Mouse (Mus musculus) neural tube, embryonic 15.5 days (tissue): ENCODE measurements around the gene Mapk3. TPM values are rescaled to one million over a fixed set of nuclear protein-coding genes. Genes with fewer than 3 reads are reported as not detected.
"Not testable (repeated sequence)": the region's sequence is repeated elsewhere in the genome, so short reads cannot be mapped to it uniquely, and the experiment has no call there.

Experiments used
- ATAC-seq: fragments of 200-750 bp; cut with Nextera tagmentation; 2 replicates; pipeline ENCODE4 v1.8.0; 2017; ENCODE audit warnings: mild to moderate bottlenecking, moderate TSS enrichment, moderate library complexity; ENCODE audit not compliant: low FRiP score
- H3K27ac ChIP-seq: fragments of 300-500 bp; sonication (generic); replicated peaks from 2 replicates; pipeline ENCODE4 v1.5.1; 2015; ENCODE audit warnings: mild to moderate bottlenecking, inconsistent platforms
- H3K27me3 ChIP-seq: fragments of 300-500 bp; sonication (generic); replicated peaks from 2 replicates; pipeline ENCODE4 v1.6.1; 2015; ENCODE audit warnings: inconsistent platforms
- H3K36me3 ChIP-seq: fragments of 300-500 bp; sonication (generic); 2 replicates; pipeline ENCODE4 v1.6.1; 2015; ENCODE audit warnings: inconsistent platforms
- H3K4me1 ChIP-seq: fragments of 300-500 bp; sonication (generic); 2 replicates; pipeline ENCODE4 v1.6.1; 2015; ENCODE audit warnings: inconsistent platforms
- H3K4me2 ChIP-seq: fragments of 300-500 bp; sonication (generic); 2 replicates; pipeline ENCODE4 v1.6.1; 2015; ENCODE audit warnings: inconsistent platforms, mild to moderate bottlenecking, moderate library complexity
- H3K4me3 ChIP-seq: fragments of 300-500 bp; sonication (generic); replicated peaks from 2 replicates; pipeline ENCODE4 v1.5.1; 2015; ENCODE audit warnings: mild to moderate bottlenecking, inconsistent platforms
- H3K9ac ChIP-seq: fragments of 300-500 bp; sonication (generic); replicated peaks from 2 replicates; pipeline ENCODE4 v1.6.1; 2015; ENCODE audit warnings: mild to moderate bottlenecking, inconsistent platforms
- H3K9me3 ChIP-seq: fragments of 300-500 bp; sonication (generic); replicated peaks from 2 replicates; pipeline ENCODE4 v1.6.1; 2016; ENCODE audit warnings: inconsistent platforms
- WGBS: fragments of 180-500 bp; shearing (Covaris S2); methylation state at CpG from one replicate; pipeline ENCODE4 v1.1.7; 2015; ENCODE audit warnings: mixed read lengths; 5-methylcytosine and 5-hydroxymethylcytosine counted together
- polyA plus RNA-seq: library from polyadenylated mRNA; unstranded; fragments of >200 nt; fragmentation: Nextera tagmentation; extraction: Ambion mirVana; gene quantifications from 2 replicates; pipeline ENCODE4 v1.2.1, GENCODE M21; 2015

The Mapk3 gene
- 104 and 105 TPM in 2 replicates for polyA plus RNA-seq

GRCm38 (mm10) chr7:126759050-126759671, at the start of gene Mapk3:
Gene Mapk3 (plus strand): TSS chr7:126759601.
- 2% methylated on average over 26 of the region's 38 CpGs for WGBS
- H3K9me3 ChIP-seq: no peaks in the 10 kb centered on the region
- ATAC-seq: peak; percentile 65
- peaks cover 12% of the 10 kb centered on the region for H3K36me3 ChIP-seq
- H3K27me3 ChIP-seq: no peaks in the 10 kb centered on the region
- H3K4me2 ChIP-seq: peak within 1 kb of the TSS; percentile 91
- H3K4me3 ChIP-seq: peak within 1 kb of the TSS; percentile 74
- peaks cover 45% of the 10 kb centered on the region for H3K4me1 ChIP-seq
- H3K9ac ChIP-seq: peak within 1 kb of the TSS; percentile 86
- peak within 1 kb of the TSS; percentile 87 for H3K27ac ChIP-seq

GRCm38 (mm10) chr7:126710266-126710665, 49.1 kb upstream of the Mapk3 start:
- no peak for ATAC-seq
- Histone ChIP-seq H3K4me3 (no peak overlapping the region), H3K27ac (no peak overlapping the region), H3K36me3 (no peaks in the 10 kb centered on the region), H3K4me1 (0 out of 2 replicates have a peak, but pooled peaks cover 2% of the 10 kb centered on the region), H3K9me3 (no peaks in the 10 kb centered on the region), H3K27me3 (no peaks in the 10 kb centered on the region), H3K9ac (no peak overlapping the region), H3K4me2 (no peak overlapping the region)
- 81% methylated on average over 4 of the region's 4 CpGs for WGBS

GRCm38 (mm10) chr7:126711910-126712309, 47.5 kb upstream of the Mapk3 start:
- Histone ChIP-seq H3K4me2 (no peak overlapping the region), H3K4me3 (no peak overlapping the region), H3K27ac (no peak overlapping the region), H3K9me3 (no peaks in the 10 kb centered on the region), H3K27me3 (no peaks in the 10 kb centered on the region), H3K36me3 (no peaks in the 10 kb centered on the region), H3K9ac (no peak overlapping the region), H3K4me1 (no peaks in the 10 kb centered on the region)
- WGBS: 74% methylated on average over 3 of the region's 3 CpGs
- no peak for ATAC-seq

GRCm38 (mm10) chr7:126715679-126716078, 43.7 kb upstream of the Mapk3 start:
- H3K9me3 ChIP-seq: no peaks in the 10 kb centered on the region
- H3K4me2 ChIP-seq: no peak overlapping the region
- no peak overlapping the region for H3K4me3 ChIP-seq
- no peak overlapping the region for H3K27ac ChIP-seq
- ATAC-seq: no peak
- no peaks in the 10 kb centered on the region for H3K4me1 ChIP-seq
- H3K9ac ChIP-seq: no peak overlapping the region
- no peaks in the 10 kb centered on the region for H3K27me3 ChIP-seq
- 84% methylated on average over 4 of the region's 4 CpGs for WGBS
- no peaks in the 10 kb centered on the region for H3K36me3 ChIP-seq

GRCm38 (mm10) chr7:126717566-126717965, 41.8 kb upstream of the Mapk3 start:
- ATAC-seq: no peak

GRCm38 (mm10) chr7:126718787-126719337, 40.5 kb upstream of the Mapk3 start:
- Histone ChIP-seq H3K9ac (no peak overlapping the region), H3K27me3 (no peaks in the 10 kb centered on the region), H3K4me3 (no peak overlapping the region), H3K4me1 (no peaks in the 10 kb centered on the region), H3K27ac (no peak overlapping the region), H3K9me3 (no peaks in the 10 kb centered on the region), H3K36me3 (no peaks in the 10 kb centered on the region), H3K4me2 (no peak overlapping the region)
- no peak for ATAC-seq
- 97% methylated on average over 5 of the region's 5 CpGs for WGBS

More at GRCm38 (mm10) chr7:126717566-126717965, 41.8 kb upstream of the Mapk3 start:
- Histone ChIP-seq H3K27me3 (no peaks in the 10 kb centered on the region), H3K27ac (no peak overlapping the region), H3K4me1 (no peaks in the 10 kb centered on the region), H3K9ac (no peak overlapping the region), H3K4me2 (no peak overlapping the region), H3K4me3 (no peak overlapping the region), H3K9me3 (no peaks in the 10 kb centered on the region), H3K36me3 (no peaks in the 10 kb centered on the region)
- 86% methylated on average over 3 of the region's 3 CpGs for WGBS

GRCm38 (mm10) chr7:126721635-126722034, 37.8 kb upstream of the Mapk3 start:
- Histone ChIP-seq H3K9me3 (no peaks in the 10 kb centered on the region), H3K4me1 (no peaks in the 10 kb centered on the region), H3K4me3 (no peak overlapping the region), H3K27ac (no peak overlapping the region), H3K9ac (no peak overlapping the region), H3K36me3 (no peaks in the 10 kb centered on the region), H3K27me3 (no peaks in the 10 kb centered on the region), H3K4me2 (no peak overlapping the region)
- WGBS: 93% methylated on average over 13 of the region's 13 CpGs
- ATAC-seq: no peak

- Histone ChIP-seq H3K4me2 (no peak overlapping the region), H3K36me3 (no peaks in the 10 kb centered on the region), H3K27ac (no peak overlapping the region), H3K4me3 (no peak overlapping the region), H3K9me3 (no peaks in the 10 kb centered on the region), H3K9ac (no peak overlapping the region), H3K27me3 (no peaks in the 10 kb centered on the region), H3K4me1 (no peaks in the 10 kb centered on the region)
- no peak for ATAC-seq
- WGBS: 80% methylated on average over 3 of the region's 3 CpGs
These were observed 34.3 kb upstream of the Mapk3 start for GRCm38 (mm10) chr7:126725077-126725476.

GRCm38 (mm10) chr7:126725667-126726066, 33.7 kb upstream of the Mapk3 start:
- H3K4me3 ChIP-seq: no peak overlapping the region
- no peaks in the 10 kb centered on the region for H3K9me3 ChIP-seq
- WGBS: 84% methylated on average over 5 of the region's 5 CpGs
- no peak for ATAC-seq
- no peak overlapping the region for H3K9ac ChIP-seq
- H3K27ac ChIP-seq: no peak overlapping the region
- no peak overlapping the region for H3K4me2 ChIP-seq
- no peaks in the 10 kb centered on the region for H3K27me3 ChIP-seq
- H3K4me1 ChIP-seq: no peaks in the 10 kb centered on the region
- H3K36me3 ChIP-seq: no peaks in the 10 kb centered on the region

- not testable (repeated sequence) for H3K4me2 ChIP-seq, H3K9me3 ChIP-seq, H3K9ac ChIP-seq, H3K4me1 ChIP-seq, H3K27me3 ChIP-seq, ATAC-seq, H3K4me3 ChIP-seq, H3K27ac ChIP-seq, H3K36me3 ChIP-seq
- 87% methylated on average over 4 of the region's 4 CpGs for WGBS
These were observed 29.1 kb upstream of the Mapk3 start for GRCm38 (mm10) chr7:126730256-126730789.

GRCm38 (mm10) chr7:126736122-126736521, 23.3 kb upstream of the Mapk3 start:
- H3K9me3 ChIP-seq: no peaks in the 10 kb centered on the region
- no peak overlapping the region for H3K4me2 ChIP-seq
- no peak overlapping the region for H3K27ac ChIP-seq
- no peak for ATAC-seq
- H3K27me3 ChIP-seq: no peaks in the 10 kb centered on the region
- WGBS: 84% methylated on average over 8 of the region's 8 CpGs
- H3K4me3 ChIP-seq: no peak overlapping the region
- H3K4me1 ChIP-seq: no peaks in the 10 kb centered on the region
- no peaks in the 10 kb centered on the region for H3K36me3 ChIP-seq
- H3K9ac ChIP-seq: no peak overlapping the region

GRCm38 (mm10) chr7:126739551-126739950, 19.9 kb upstream of the Mapk3 start:
- WGBS: 87% methylated on average over 17 of the region's 17 CpGs
- Histone ChIP-seq H3K27ac (no peak overlapping the region), H3K9me3 (no peaks in the 10 kb centered on the region), H3K9ac (no peak overlapping the region), H3K27me3 (no peaks in the 10 kb centered on the region), H3K4me2 (no peak overlapping the region), H3K36me3 (no peaks in the 10 kb centered on the region), H3K4me1 (no peaks in the 10 kb centered on the region), H3K4me3 (no peak overlapping the region)
- ATAC-seq: no peak
